Mouse (Mus musculus) heart, embryonic 13.5 days (tissue): ENCODE measurements around the gene Fgd2. TPM values are rescaled to one million over a fixed set of nuclear protein-coding genes. Genes with fewer than 3 reads are reported as not detected.
A peak's percentile ranks its signal among the peaks of the same experiment; 100 is the strongest.
"Not testable (repeated sequence)": the region's sequence is repeated elsewhere in the genome, so short reads cannot be mapped to it uniquely, and the experiment has no call there.

Source experiments
- ATAC-seq: fragments of 200-750 bp; cut with Nextera tagmentation; 2 replicates; pipeline ENCODE4 v1.8.0; 2017; ENCODE audit warnings: moderate TSS enrichment; ENCODE audit not compliant: insufficient number of reproducible peaks, low FRiP score, low TSS enrichment; ENCODE audit errors: extremely low read depth
- H3K27ac ChIP-seq: fragments of 300-500 bp; sonication (generic); replicated peaks from 2 replicates; pipeline ENCODE4 v1.5.1; 2015; ENCODE audit warnings: moderate library complexity, mild to moderate bottlenecking, inconsistent platforms
- H3K27me3 ChIP-seq: fragments of 300-500 bp; sonication (generic); replicated peaks from 2 replicates; pipeline ENCODE4 v1.6.1; 2015; ENCODE audit warnings: mild to moderate bottlenecking, inconsistent platforms
- H3K36me3 ChIP-seq: fragments of 300-500 bp; sonication (generic); 2 replicates; pipeline ENCODE4 v1.6.1; 2015; ENCODE audit warnings: mild to moderate bottlenecking, inconsistent platforms
- H3K4me1 ChIP-seq: fragments of 300-500 bp; sonication (generic); 2 replicates; pipeline ENCODE4 v1.6.1; 2015; ENCODE audit warnings: inconsistent platforms
- H3K4me2 ChIP-seq: fragments of 300-500 bp; sonication (generic); 2 replicates; pipeline ENCODE4 v1.6.1; 2015; ENCODE audit warnings: inconsistent platforms, mild to moderate bottlenecking, moderate library complexity
- H3K4me3 ChIP-seq: fragments of 300-500 bp; sonication (generic); 2 replicates; pipeline ENCODE4 v1.5.1; 2015; ENCODE audit warnings: moderate library complexity, mild to moderate bottlenecking, inconsistent platforms
- H3K9ac ChIP-seq: fragments of 300-500 bp; sonication (generic); 2 replicates; pipeline ENCODE4 v1.6.1; 2015; ENCODE audit warnings: inconsistent platforms, mild to moderate bottlenecking, moderate library complexity
- H3K9me3 ChIP-seq: fragments of 300-500 bp; sonication (generic); 2 replicates; pipeline ENCODE4 v1.6.1; 2016; ENCODE audit warnings: inconsistent platforms
- WGBS: fragments of 180-500 bp; shearing (Covaris S2); methylation state at CpG from one replicate; pipeline ENCODE4 v1.1.7; 2015; ENCODE audit warnings: mixed read lengths; 5-methylcytosine and 5-hydroxymethylcytosine counted together
- polyA plus RNA-seq: library from polyadenylated mRNA; unstranded; fragments of >200 nt; fragmentation: Nextera tagmentation; extraction: Ambion mirVana; gene quantifications from 2 replicates; pipeline ENCODE4 v1.2.1, GENCODE M21; 2015

Fgd2 gene
- polyA plus RNA-seq, 1 experiment from 2014 or later: 3.8 TPM

DNA sequence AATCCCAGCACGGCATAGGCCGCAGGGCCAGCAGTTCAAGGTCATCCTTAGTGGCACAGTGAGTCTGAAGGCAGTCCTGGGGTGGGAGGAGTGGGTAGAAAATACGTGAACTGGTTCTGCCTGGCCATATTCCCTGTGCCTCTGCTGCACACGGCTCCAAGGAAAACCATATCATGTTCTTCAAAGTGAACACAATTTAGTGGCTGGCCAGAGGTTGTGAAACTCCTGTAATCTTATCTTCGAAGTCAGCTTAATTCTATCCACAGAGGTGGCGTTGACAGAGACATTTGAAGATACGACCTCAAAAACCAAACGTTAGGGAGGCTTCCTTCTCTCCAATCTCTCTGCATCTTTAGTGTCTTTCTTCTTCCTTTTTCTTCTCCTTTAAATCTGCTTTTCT is 30.6 kb downstream of the Fgd2 start:
- H3K9ac ChIP-seq: no peak overlapping the region
- H3K4me3 ChIP-seq: no peak overlapping the region
- H3K27me3 ChIP-seq: no peaks in the 10 kb centered on the region
- no peak for ATAC-seq
- no peaks in the 10 kb centered on the region for H3K9me3 ChIP-seq
- H3K36me3 ChIP-seq: no peaks in the 10 kb centered on the region
- WGBS: 36% methylated on average over 8 of the region's 8 CpGs
- H3K4me2 ChIP-seq: no peak overlapping the region
- H3K4me1 ChIP-seq: peaks cover 32% of the 10 kb centered on the region
- no peak overlapping the region for H3K27ac ChIP-seq

DNA sequence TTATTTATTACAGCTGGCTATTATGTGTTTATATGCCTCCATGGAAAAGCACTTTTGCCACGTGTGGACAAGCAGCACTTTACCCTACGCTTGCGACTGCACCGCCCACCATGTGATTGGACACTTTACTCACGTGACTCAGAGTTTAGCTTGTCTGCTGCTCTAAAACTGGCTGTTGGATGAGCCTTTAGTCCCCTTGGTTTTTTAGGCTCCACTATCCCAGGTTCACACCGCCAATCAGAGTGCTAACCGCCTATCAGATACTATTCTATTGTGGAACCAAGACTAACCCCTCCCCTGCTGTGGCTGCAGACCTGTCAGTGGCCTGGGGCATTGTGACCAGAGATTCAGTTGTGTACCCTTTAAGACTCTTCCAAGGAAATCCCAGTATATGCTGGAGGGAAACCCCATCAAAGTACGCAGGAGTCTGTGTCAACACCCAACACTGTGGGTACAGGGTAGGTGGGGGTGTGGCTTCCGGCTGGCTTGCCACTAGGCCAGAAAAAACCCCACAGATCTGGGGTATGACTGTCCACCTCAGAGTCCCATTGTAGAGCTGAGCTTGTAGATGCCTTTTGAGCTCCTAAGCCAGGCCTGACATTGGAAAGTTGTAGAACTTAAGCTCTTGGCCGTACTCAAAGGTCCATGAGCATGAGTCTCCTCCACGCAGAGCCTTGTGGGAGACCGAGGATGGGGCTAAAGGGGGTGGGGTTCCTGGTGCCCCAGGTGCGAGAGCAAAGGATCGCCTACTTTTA is 32.8 kb downstream of the Fgd2 start:
- Histone ChIP-seq H3K4me3 (no peak overlapping the region), H3K4me1 (peaks cover 50% of the 10 kb centered on the region), H3K9me3 (no peaks in the 10 kb centered on the region), H3K27ac (no peak overlapping the region; the same call in 1 of the 2 replicates), H3K36me3 (no peaks in the 10 kb centered on the region), H3K9ac (no peak overlapping the region), H3K27me3 (no peaks in the 10 kb centered on the region), H3K4me2 (no peak overlapping the region)
- 64% methylated on average over 14 of the region's 14 CpGs for WGBS
- no peak for ATAC-seq

DNA sequence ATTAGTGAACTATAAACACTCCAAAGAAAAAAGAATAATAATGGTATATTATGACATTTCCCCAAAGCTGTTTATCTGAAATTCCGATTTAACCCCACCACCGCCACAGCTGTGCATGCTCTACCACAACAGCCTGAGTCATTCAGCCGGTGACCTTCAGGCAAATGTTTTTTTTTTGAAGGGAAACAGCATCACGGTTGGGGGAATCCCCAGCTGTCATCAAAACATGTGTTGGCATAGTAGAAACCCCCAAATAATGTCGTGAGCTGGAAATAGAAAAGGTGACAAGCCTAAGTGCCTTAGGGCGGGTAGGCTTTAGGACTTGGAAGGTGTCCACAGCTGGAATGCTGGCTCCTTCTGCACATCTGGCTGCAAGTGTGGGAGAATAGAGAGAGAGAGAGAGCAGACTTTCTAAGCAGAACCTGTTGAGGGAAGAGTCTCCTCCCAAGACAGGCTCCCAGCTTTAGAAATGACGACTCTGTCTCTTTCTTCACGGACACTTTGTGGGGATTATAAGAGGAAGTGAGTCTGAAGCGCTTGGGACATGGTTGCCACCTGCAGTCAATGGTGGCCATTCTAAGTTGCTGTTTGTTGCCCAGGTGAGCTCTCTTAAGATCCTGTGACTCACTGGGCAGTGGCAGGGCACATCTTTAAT is 33.5 kb downstream of the Fgd2 start:
- no peaks in the 10 kb centered on the region for H3K27me3 ChIP-seq
- peaks cover 58% of the 10 kb centered on the region for H3K4me1 ChIP-seq
- WGBS: 46% methylated on average over 9 of the region's 9 CpGs
- H3K9me3 ChIP-seq: no peaks in the 10 kb centered on the region
- no peaks in the 10 kb centered on the region for H3K36me3 ChIP-seq
- no peak overlapping the region for H3K4me2 ChIP-seq
- H3K27ac ChIP-seq: peak overlapping the region; percentile 30; the same call in 1 of the 2 replicates
- no peak for ATAC-seq
- no peak overlapping the region for H3K9ac ChIP-seq
- no peak overlapping the region for H3K4me3 ChIP-seq

DNA sequence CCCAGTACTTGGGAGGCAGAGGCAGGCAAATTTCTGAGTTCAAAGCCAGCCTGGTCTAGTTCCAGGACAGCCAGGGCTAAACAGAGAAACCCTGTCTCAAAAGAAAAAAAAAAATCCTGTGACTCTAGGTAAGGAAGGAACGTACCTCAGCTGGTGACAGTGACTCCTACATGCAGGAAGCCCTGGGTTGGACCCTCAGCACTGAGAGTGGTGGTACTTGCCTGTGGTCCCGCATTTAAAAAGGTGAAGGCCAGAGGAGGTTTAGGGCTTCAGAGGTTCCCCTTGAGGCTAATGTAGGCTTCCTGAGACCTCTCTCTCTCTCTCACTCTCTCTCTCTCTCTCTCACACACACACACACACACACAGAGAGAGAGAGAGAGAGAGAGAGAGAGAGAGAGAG is 34.0 kb downstream of the Fgd2 start:
- not testable (repeated sequence) for H3K36me3 ChIP-seq, H3K9ac ChIP-seq, H3K9me3 ChIP-seq, H3K4me3 ChIP-seq, H3K4me2 ChIP-seq, ATAC-seq, H3K27me3 ChIP-seq
- H3K27ac ChIP-seq: peak overlapping the region; percentile 30; the same call in 1 of the 2 replicates
- H3K4me1 ChIP-seq: peaks cover 63% of the 10 kb centered on the region
- WGBS: 71% methylated on average over 2 of the region's 2 CpGs

DNA sequence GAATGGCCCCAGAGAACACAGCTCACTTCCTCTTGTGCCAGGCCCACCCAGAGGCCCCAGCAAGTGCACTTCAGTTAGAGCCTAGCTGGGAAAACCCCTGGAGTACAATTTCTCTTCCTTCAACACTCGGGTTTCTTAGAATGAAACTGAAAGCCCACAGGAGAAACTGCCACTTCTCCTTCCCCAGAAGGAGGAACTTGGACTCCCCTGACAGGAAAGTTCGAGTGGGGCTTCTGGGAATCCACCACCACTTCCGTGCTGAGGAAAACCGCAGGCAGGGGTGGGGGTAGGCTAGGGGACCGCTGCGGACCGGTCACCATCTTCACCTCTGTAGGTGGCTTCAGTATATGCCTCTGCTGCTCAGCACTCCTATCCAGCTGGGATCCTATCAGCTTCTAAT is 34.7 kb downstream of the Fgd2 start:
- H3K4me2 ChIP-seq: no peak overlapping the region
- H3K4me1 ChIP-seq: peaks cover 66% of the 10 kb centered on the region
- no peaks in the 10 kb centered on the region for H3K36me3 ChIP-seq
- H3K9me3 ChIP-seq: no peaks in the 10 kb centered on the region
- ATAC-seq: no peak
- H3K9ac ChIP-seq: no peak overlapping the region
- no peak overlapping the region for H3K4me3 ChIP-seq
- H3K27ac ChIP-seq: 0 out of 2 replicates have a peak overlapping the region, but pooled peaks have one; percentile 28
- H3K27me3 ChIP-seq: no peaks in the 10 kb centered on the region
- WGBS: 44% methylated on average over 7 of the region's 7 CpGs

DNA sequence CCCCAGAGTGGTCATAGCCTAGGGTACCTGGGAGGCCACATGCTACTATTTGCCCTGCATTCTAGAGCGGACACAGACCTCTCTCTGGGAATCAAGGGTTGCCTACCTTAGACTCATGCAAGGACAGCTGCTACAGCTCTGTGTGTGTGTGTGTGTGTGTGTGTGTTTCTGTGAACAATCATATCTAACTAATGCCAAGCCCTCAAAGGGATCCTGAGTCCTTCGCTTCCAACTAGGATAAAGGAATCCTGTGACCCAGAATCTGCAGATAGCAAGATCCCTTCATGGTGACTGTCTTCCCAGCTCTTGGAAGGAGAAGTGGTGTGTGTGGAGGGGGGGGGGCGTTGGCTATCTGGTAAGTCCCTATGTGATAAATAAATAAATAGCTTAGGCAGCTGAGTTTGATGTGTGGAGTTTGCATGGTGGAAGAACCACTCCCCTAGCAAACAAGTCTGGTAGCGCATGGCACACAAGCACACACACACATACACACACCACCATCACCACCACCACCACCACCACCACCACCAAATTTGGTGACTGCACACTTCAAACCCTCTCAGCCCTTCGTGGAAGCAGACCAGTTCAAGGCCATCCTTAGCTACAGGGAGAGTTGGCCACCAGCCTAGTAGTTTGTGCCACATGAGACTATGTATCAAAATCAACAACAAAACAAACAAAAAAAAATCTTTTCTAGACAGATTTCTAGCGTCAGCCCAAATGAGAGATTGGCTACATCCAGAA is 35.5 kb downstream of the Fgd2 start:
- 59% methylated on average over 6 of the region's 6 CpGs for WGBS
- H3K9ac ChIP-seq: no peak overlapping the region
- no peaks in the 10 kb centered on the region for H3K27me3 ChIP-seq
- peak overlapping the region; percentile 79; the same call in 1 of the 2 replicates for H3K4me2 ChIP-seq
- peaks cover 62% of the 10 kb centered on the region for H3K4me1 ChIP-seq
- H3K36me3 ChIP-seq: no peaks in the 10 kb centered on the region
- H3K27ac ChIP-seq: no peak overlapping the region
- no peaks in the 10 kb centered on the region for H3K9me3 ChIP-seq
- no peak overlapping the region for H3K4me3 ChIP-seq
- ATAC-seq: no peak

DNA sequence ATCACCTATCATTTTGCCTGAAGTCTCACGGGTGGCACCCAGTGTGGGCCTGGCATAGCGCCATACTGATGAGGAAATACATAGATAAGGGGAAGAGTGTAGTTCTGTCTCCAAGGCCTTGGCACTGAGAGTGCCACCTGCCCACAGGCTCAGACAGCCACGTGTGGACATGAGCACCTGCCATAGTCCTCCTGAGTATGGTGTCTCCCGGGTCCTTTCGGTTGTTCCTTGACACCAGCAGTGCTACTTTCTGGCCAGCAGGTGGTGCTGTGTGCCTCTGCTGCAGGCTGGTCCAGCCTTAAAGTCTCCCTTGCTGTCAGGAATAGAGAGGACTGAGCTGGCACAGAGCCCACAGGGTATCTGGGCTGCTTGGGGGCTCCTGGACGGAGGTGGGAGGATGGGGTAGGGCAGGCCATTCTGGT is 36.1 kb downstream of the Fgd2 start:
- Histone ChIP-seq H3K27ac (peak overlapping the region; percentile 80; the same call in 1 of the 2 replicates), H3K4me3 (no peak overlapping the region), H3K27me3 (no peaks in the 10 kb centered on the region), H3K9ac (peak overlapping the region; percentile 81; the same call in 1 of the 2 replicates), H3K4me2 (peak overlapping the region; percentile 79), H3K9me3 (no peaks in the 10 kb centered on the region), H3K36me3 (no peaks in the 10 kb centered on the region), H3K4me1 (peaks cover 60% of the 10 kb centered on the region)
- WGBS: 15% methylated on average over 6 of the region's 6 CpGs
- peak; percentile 17; the same call in 1 of the 2 replicates for ATAC-seq

DNA sequence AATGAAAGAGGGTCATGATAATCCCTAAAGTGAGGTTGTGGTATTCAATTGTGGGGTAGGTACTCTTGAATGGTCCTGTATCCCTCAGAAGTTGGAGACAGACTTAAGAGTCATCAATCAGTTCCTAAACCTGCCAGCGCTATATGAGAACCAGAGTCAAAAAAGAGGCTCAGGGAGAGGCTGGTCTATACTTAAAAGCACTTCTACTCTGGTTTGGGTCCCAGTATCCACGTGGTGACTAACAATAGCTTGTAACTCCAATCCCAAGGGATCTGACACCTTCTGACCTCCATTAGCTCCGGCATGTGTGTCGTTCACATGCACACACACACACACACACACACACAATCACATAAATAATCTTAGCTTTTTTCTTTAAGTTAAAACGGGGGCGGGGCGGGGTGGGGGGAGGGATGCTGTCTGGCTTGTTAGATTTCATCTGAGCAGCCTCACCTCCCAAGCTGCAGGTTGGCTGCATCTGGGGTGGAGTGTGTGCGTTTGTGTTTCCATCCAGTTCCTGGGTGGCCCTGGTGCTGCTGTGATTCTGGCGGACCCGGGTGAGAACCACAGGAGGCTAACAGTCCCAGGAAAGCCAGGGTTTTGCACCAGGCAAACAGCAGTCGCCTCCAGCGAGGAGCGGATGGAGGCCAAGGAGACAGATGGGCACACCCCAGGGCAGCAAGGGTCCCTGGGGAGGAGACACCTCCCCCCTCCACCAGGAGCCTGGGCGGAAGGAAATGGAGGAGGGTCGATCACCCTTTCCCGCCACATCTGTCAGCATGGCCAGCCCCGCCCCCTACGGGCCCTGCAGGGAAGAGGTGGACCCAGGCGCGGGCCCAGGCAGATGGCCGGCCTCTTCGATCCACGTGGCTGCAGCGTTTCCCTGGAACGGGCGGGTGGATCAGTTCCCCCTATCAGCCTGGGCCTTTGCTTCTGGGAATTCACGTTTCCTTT is 37.0 kb downstream of the Fgd2 start:
- Histone ChIP-seq H3K4me3 (peak overlapping the region; percentile 46), H3K9me3 (no peaks in the 10 kb centered on the region), H3K9ac (peak overlapping the region; percentile 81), H3K36me3 (no peaks in the 10 kb centered on the region), H3K4me1 (peaks cover 60% of the 10 kb centered on the region), H3K27me3 (no peaks in the 10 kb centered on the region), H3K27ac (peak overlapping the region; percentile 80), H3K4me2 (peak overlapping the region; percentile 79)
- peak; percentile 73 for ATAC-seq
- 2% methylated on average over 27 of the region's 27 CpGs for WGBS

DNA sequence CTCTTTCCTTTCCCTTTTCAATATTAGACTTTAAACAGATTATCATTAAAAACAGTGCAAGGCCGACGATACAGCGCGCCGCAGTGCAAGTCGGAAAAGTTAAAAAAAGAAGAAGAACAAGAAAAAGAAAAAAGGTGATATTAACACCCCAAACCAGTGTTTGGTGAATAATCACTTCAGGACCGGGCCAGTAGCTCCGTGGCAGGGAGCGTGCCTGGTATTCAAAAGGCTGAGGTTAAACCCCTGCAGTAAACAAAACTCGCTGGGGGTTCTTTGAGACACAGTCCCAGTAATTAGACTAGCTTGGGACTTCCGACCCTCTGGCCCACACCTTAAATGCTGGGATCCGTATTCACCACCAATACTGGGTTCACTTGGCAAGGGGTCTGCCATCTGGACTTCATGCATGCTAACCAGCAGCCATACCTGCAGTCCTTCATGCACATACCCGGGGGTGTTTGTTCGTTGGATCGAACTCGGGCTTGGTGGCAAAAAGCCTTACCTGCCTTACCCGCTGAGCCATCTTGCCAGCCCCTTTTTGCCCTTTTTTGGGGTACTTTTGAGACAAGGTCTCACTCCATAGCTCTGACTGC is 37.8 kb downstream of the Fgd2 start:
- peak overlapping the region; percentile 80 for H3K27ac ChIP-seq
- WGBS: 22% methylated on average over 17 of the region's 17 CpGs
- peak overlapping the region; percentile 46 for H3K4me3 ChIP-seq
- H3K4me1 ChIP-seq: peaks cover 54% of the 10 kb centered on the region
- no peaks in the 10 kb centered on the region for H3K27me3 ChIP-seq
- no peaks in the 10 kb centered on the region for H3K36me3 ChIP-seq
- ATAC-seq: no peak
- peak overlapping the region; percentile 79 for H3K4me2 ChIP-seq
- peak overlapping the region; percentile 81 for H3K9ac ChIP-seq
- H3K9me3 ChIP-seq: no peaks in the 10 kb centered on the region

DNA sequence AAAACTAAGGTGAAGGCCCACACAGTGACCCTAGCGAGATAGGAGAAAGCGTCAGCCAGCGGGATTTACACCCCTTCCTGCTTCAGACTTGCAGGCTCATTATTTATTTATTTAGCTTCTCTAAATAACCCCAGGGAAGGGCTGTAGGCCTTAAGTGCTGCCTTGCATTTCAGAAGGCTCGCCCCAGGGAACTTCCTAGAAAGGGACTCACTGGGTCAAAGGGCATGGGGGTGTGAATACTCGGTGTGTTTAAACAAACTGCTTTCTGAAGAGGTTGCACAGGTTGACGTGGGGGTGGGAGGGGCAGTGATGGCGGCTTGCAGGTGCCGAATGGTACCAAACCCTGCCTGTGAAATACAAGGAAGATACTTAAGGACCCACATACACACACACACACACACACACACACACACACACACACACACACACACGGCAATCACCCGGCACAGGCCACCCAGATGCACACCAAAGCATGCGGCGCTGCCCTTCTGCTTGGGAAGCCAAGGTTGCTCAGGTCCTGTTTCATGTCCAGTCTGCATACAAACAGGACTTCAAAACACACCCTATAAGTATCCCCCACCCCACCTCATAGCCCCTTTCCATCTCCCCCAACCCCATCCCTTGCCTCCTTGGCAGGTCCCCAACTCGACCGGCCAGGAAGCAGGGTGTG is 38.7 kb downstream of the Fgd2 start:
- ATAC-seq: no peak
- WGBS: 59% methylated on average over 14 of the region's 14 CpGs
- Histone ChIP-seq H3K9ac (peak overlapping the region; percentile 81), H3K4me1 (peaks cover 45% of the 10 kb centered on the region), H3K4me3 (no peak overlapping the region), H3K27ac (no peak overlapping the region), H3K4me2 (no peak overlapping the region), H3K9me3 (no peaks in the 10 kb centered on the region), H3K27me3 (no peaks in the 10 kb centered on the region), H3K36me3 (no peaks in the 10 kb centered on the region)
